Mouse (Mus musculus): ENCODE results near the gene Spryd3.

Spryd3 gene

GRCm38 (mm10) chr15:102146882-102147281 is 10.8 kb upstream of the Spryd3 start:
- DNase-seq (ENCODE audit: low spot score) = no peak

DNA sequence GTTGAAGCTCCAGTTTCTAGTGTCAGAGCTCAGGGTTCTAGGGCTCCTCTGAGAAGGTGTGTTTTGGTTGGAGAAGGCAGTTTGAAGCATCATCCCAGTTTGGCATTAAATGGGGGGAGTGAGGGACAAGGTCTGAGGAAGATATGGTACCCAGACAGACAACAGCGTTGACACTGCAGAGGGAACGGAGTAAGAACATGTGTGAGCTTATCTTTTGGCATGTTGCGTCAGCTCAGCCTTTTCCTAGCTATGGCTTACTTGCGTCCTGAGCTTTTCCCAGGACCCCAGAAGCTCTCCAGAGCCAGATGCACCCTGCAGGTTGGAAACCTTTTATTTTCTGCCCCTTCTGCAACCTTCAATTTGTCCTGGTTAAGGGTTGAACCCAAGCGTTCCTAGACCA is 10.1 kb upstream of the Spryd3 start:
- no peak for DNase-seq (ENCODE audit: low spot score)

GRCm38 (mm10) chr15:102145330-102145729 is 9.3 kb upstream of the Spryd3 start:
- DNase-seq (ENCODE audit: low spot score) = no peak

- DNase-seq (ENCODE audit: low spot score) = no peak
Measured at GRCm38 (mm10) chr15:102144726-102145125, 8.7 kb upstream of the Spryd3 start.

GRCm38 (mm10) chr15:102144274-102144711 is 8.3 kb upstream of the Spryd3 start, which contains the start of gene Igfbp6:
Igfbp6 (plus strand) TSS chr15:102144362.
- no peak for DNase-seq (ENCODE audit: low spot score)

GRCm38 (mm10) chr15:102142914-102143912 is 7.2 kb upstream of the Spryd3 start:
- DNase-seq (ENCODE audit: low spot score) = no peak

DNA sequence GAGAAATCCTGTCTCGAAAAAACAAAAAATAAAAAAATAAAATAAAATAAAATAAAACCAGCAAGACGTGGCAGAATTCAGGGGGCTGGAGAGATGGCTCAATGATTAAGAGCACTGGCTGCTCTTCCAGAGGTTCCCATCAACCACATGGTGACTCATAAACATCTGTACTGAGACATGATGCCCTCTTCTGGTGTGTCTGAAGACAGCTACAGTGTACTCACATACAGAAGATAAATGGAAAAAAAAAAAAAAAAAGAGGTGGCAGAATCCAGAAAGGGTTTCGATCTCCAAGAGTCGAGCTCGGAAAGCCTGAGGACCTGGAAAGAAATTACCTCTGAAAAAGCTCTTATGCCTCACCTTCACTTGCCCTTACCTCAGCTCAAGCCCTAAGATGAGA is 5.1 kb upstream of the Spryd3 start:
- no peak for DNase-seq (ENCODE audit: low spot score)

DNA sequence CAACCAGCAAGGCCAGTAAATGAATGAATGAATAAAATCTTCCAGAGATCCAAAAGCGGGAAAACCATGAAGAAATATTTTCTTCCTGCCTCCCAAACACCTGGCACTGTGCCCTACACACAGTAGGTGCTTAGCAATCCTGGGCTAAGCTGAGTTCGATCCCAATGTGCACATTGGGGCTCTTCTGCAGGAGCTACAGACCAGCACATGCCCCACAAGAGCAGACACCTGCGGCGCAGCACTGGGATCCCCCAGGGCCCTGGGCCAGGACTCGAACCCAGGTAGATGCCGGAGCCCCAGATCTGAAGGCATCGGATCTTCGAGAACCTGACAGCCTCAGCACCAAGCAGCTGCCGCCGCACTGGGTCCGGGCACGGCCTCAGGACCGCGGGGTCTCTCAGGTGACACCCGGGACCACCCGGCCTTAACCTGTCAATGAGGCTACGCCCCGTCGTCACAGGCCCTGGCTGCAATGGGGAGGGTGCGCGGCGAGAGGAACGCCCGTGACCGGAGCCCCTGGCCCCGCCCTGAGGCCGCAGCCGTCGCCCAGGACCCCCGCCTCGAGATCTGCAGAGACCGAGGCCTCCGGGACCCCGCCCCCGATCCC is 409 bp downstream of the Spryd3 start:
- DNase-seq (ENCODE audit: low spot score) = no peak

GRCm38 (mm10) chr15:102134709-102135108 is 1.3 kb downstream of the Spryd3 start:
- DNase-seq (ENCODE audit: low spot score) = no peak

- no peak for DNase-seq (ENCODE audit: low spot score)
Measured at GRCm38 (mm10) chr15:102133314-102133713, 2.7 kb downstream of the Spryd3 start.

- DNase-seq (ENCODE audit: low spot score) = no peak
Measured at GRCm38 (mm10) chr15:102126303-102126702, 9.7 kb downstream of the Spryd3 start.

- DNase-seq (ENCODE audit: low spot score) = no peak
Measured at GRCm38 (mm10) chr15:102120530-102120929, 15.5 kb downstream of the Spryd3 start.

- no peak for DNase-seq (ENCODE audit: low spot score)
Measured at GRCm38 (mm10) chr15:102119831-102120170, 16.2 kb downstream of the Spryd3 start.

GRCm38 (mm10) chr15:102119121-102119830 is 16.8 kb downstream of the Spryd3 start:
- DNase-seq (ENCODE audit: low spot score) = no peak

DNA sequence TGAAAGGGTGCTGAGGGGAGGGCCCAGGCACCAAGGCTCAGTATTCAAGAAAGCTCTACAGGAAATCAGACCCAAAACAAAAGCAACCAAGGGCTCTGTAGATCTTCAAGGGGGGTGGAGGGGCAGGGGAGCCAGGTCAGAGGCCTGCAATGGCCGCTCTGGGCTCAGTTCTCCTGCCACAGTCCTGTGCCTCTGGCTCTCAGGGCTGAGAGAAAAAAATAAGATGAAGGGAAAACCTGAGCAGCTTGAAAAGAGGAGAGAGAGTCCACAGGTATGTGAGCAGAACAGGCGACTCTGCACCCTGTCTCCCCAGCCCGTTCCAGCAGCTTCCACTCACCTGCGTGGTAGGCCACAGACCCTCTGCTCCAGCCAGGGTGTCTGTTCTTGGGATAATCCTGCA is 17.4 kb downstream of the Spryd3 start:
- no peak for DNase-seq (ENCODE audit: low spot score)

DNA sequence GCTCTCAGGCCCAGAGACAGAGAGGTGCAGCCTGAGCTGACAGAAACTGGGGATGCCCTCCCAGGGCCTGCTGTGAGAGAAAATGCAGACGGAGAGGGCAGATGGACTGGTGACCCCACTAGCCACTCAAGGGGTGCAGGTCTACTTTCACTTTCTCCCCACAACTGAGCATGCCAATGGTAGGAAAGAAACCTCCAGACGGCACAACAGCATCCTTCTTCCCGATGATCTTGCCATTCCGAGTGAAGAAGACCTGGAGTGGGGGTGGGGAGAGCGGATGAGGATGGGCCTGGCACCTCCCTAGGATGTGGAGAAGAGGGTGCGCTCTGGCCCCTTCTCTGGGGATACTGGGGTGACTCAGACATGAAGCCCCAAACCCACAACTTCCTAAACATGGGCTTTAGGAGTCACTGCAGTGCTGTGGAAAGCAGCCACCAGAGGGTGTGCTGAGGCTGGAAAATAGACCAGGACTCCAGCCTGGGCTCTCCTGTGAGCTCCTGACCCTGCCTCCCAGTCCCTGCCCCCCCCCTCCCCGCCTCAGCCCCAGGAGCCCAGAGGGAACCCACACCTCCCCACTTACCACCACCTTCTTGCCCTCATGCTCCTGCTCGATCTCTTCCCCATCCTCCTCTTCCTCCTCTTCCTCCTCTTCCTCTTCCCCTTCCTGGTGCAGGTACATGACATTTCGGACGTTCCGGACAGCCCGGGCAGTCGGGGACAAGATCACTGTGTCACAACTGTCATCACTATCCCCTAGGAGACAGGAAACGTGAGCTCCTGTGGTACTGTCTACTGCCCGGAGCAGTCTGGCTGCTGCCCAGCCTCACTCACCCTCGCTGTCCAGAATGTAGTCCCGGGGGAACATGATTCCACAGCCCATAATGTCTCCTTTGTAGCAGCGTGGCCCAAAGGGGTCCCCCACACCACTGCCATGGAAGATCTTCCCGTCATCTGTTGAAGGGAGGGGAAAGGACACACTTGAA is 18.3 kb downstream of the Spryd3 start:
- no peak for DNase-seq (ENCODE audit: low spot score)

DNA sequence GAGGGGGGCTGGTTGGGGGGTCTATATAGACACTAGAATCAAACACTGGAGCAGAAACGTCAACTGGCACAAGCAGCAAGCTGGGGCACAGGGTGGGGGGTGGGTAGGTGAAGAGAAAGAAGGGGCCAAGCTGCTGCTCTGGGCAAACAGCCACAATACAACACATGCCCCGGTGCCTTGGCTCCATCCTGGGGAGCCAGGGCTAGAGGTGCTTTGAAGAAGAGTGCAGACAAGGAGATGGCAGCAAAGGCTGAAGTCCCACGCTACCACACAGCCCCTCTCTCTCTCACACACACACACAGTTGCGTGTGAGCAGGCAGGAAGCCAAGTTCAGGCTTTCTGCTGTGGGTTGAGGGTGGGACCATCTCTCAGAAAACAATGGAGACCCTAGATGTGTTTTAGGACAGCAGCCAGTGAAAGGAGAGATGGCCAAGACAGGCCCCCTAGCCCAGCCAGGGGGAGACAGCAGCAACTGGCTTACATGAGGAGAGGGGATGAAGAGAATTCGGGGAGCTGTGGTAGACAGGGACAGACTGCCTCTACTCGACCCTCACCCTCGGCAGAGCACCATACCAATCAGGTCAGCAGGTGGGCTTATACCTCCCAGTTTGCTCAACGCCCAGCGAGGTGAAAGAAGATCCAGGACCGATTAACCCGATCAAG is 19.1 kb downstream of the Spryd3 start:
- DNase-seq (ENCODE audit: low spot score) = no peak

- DNase-seq (ENCODE audit: low spot score) = no peak
Measured at GRCm38 (mm10) chr15:102115731-102116231, 20.3 kb downstream of the Spryd3 start.

DNA sequence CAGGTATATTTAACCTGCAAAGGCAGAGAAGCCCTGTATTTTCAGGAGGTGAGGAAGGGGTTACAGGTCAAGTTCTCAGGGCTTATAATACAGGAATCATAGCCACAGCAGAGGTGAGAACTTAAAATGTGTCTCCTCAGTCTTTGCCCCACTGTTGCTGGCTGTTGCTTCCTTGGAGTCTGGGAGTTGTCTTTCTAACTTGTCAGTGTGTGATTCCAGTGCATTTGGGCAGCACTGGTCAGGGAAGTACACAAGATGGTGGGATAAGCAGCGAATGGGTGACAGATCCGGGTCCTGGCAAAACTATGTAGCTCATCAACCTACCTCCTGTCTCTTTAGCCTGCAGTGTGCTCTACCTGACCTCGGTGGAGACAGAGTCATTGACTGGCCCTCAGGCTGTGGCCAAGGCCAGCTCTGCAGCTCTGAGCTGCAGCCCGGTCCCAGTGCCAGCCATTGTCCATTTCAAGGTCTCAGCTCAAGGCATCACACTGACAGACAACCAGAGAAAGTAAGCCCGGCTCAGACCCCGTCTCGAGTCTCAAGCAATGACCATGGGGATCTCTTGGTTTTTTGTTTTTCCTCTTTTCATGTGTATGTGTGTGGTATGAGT is 21.3 kb downstream of the Spryd3 start:
- DNase-seq (ENCODE audit: low spot score) = no peak

GRCm38 (mm10) chr15:102113674-102114073 is 22.4 kb downstream of the Spryd3 start:
- no peak for DNase-seq (ENCODE audit: low spot score)

Measured in layer of hippocampus, adult 9-10 months (tissue).